Mouse (Mus musculus) liver, embryonic 14.5 days (tissue): ENCODE measurements around the gene Cuta.

Source experiments
- CTCF ChIP-seq: IDR thresholded peaks from 2 replicates; pipeline ENCODE4 v1.5.1; 2016; ENCODE audit warnings: antibody characterized with exemption, low read depth, control low read depth
- EP300 ChIP-seq: IDR thresholded peaks from 2 replicates; pipeline ENCODE4 v1.6.1; 2016; ENCODE audit warnings: antibody characterized with exemption, low read depth

DNA sequence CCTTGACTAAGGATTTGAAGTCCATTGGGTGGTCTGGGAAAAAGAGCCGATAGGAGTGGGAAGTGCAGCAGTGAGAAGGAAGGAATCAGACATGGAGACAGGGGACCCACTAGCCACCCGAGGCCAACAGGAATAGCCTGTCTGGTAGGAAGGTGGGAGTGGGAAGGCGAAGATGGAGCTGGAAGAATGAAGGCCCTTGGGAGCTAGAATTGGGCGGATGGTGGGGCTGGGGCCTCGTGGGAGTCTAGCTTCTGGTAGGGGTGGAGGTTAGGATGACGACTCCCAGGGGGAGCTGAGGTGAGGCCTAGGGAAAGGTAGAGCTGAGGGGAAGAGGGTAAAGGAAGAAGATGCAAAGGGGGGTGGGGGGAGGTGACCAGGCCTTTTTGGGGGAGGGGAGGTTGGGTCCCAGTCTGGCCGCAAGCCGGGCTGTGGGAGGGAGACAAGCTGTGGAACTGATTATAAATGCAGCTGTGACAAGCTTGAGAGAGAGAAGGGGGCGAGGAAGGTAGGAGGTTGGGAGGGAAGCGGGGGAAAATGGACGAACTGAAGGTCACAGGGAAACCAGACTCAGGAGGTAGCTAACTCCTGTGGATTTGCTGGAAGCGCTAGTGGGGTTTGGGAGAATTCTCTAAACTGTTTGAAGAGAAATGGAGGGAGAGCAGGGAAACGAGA is 6.6 kb upstream of the Cuta start:
- TF ChIP-seq EP300 (no peak), CTCF (no peak)
